Mouse (Mus musculus) erythroblast, embryonic 14.5 days (primary cell): ENCODE measurements around the gene Slc22a23. TPM values are rescaled to one million over a fixed set of nuclear protein-coding genes. Genes with fewer than 3 reads are reported as not detected.

Source experiments
- H3K27me3 ChIP-seq: 2 replicates; pipeline ENCODE4 v1.6.1; 2012; ENCODE audit warnings: inconsistent platforms; ENCODE audit not compliant: control insufficient read depth
- H3K36me3 ChIP-seq: 2 replicates; pipeline ENCODE4 v1.6.1; 2012; ENCODE audit warnings: mild to moderate bottlenecking, inconsistent platforms; ENCODE audit not compliant: control insufficient read depth
- H3K4me1 ChIP-seq: 2 replicates; pipeline ENCODE4 v1.6.1; 2012; ENCODE audit warnings: inconsistent platforms; ENCODE audit not compliant: control insufficient read depth
- H3K4me3 ChIP-seq: replicated peaks from 2 replicates; pipeline ENCODE3; 2012; ENCODE audit warnings: moderate library complexity, mild to moderate bottlenecking, inconsistent platforms
- H3K9me3 ChIP-seq: 2 replicates; pipeline ENCODE4 v1.6.1; 2012; ENCODE audit warnings: low read length, inconsistent platforms, mixed read lengths; ENCODE audit not compliant: control insufficient read depth
- GATA1 ChIP-seq: IDR thresholded peaks from 2 replicates; pipeline ENCODE4 v1.6.1; 2012; ENCODE audit warnings: low read length, inconsistent platforms, mixed read lengths
- TAL1 ChIP-seq: IDR thresholded peaks from 3 replicates; pipeline ENCODE4 v1.6.1; 2012; ENCODE audit warnings: low read length, inconsistent platforms, mixed read lengths
- polyA plus RNA-seq: library from polyadenylated mRNA; stranded (reverse); fragments of >175 nt; gene quantifications from 2 replicates; pipeline ENCODE4 v1.2.3, GENCODE M21; 2012

The Slc22a23 gene
- polyA plus RNA-seq, 1 experiment: 14.3 TPM

GRCm38 (mm10) chr13:34371951-34372869 lies 27.2 kb upstream of the Slc22a23 start:
- Histone ChIP-seq H3K4me3 (no peak overlapping the region), H3K4me1 (no peaks in the 10 kb centered on the region), H3K27me3 (peaks cover 12% of the 10 kb centered on the region), H3K36me3 (no peaks in the 10 kb centered on the region), H3K9me3 (no peaks in the 10 kb centered on the region)
- TF ChIP-seq TAL1: no peak
- TF ChIP-seq GATA1: no peak

- H3K4me1 ChIP-seq: peaks cover 3% of the 10 kb centered on the region
- H3K27me3 ChIP-seq: peaks cover 8% of the 10 kb centered on the region
- no peaks in the 10 kb centered on the region for H3K36me3 ChIP-seq
- H3K4me3 ChIP-seq: no peak overlapping the region
- no peaks in the 10 kb centered on the region for H3K9me3 ChIP-seq
- TF ChIP-seq GATA1: no peak
- TF ChIP-seq TAL1: no peak
Observed at GRCm38 (mm10) chr13:34370281-34370825, 25.4 kb upstream of the Slc22a23 start.

GRCm38 (mm10) chr13:34365226-34365625 lies 20.2 kb upstream of the Slc22a23 start:
- no peak overlapping the region for H3K4me3 ChIP-seq
- no peaks in the 10 kb centered on the region for H3K9me3 ChIP-seq
- H3K4me1 ChIP-seq: peaks cover 7% of the 10 kb centered on the region
- no peaks in the 10 kb centered on the region for H3K36me3 ChIP-seq
- TF ChIP-seq TAL1 (no peak), GATA1 (no peak)
- H3K27me3 ChIP-seq: no peaks in the 10 kb centered on the region

- Histone ChIP-seq H3K4me1 (peaks cover 4% of the 10 kb centered on the region), H3K27me3 (0 out of 2 replicates have a peak, but pooled peaks cover 2% of the 10 kb centered on the region), H3K4me3 (no peak overlapping the region), H3K9me3 (no peaks in the 10 kb centered on the region), H3K36me3 (no peaks in the 10 kb centered on the region)
- no peak for TF ChIP-seq GATA1
- no peak for TF ChIP-seq TAL1
Observed at GRCm38 (mm10) chr13:34355656-34356055, 10.7 kb upstream of the Slc22a23 start.

GRCm38 (mm10) chr13:34354830-34355624 lies 10.0 kb upstream of the Slc22a23 start:
- TF ChIP-seq TAL1: no peak
- no peak for TF ChIP-seq GATA1
- Histone ChIP-seq H3K27me3 (0 out of 2 replicates have a peak, but pooled peaks cover 2% of the 10 kb centered on the region), H3K4me3 (no peak overlapping the region), H3K9me3 (no peaks in the 10 kb centered on the region), H3K4me1 (peaks cover 8% of the 10 kb centered on the region), H3K36me3 (no peaks in the 10 kb centered on the region)

- Histone ChIP-seq H3K36me3 (no peaks in the 10 kb centered on the region), H3K27me3 (0 out of 2 replicates have a peak, but pooled peaks cover 2% of the 10 kb centered on the region), H3K4me1 (peaks cover 26% of the 10 kb centered on the region), H3K4me3 (no peak overlapping the region), H3K9me3 (no peaks in the 10 kb centered on the region)
- TF ChIP-seq TAL1 (no peak), GATA1 (no peak)
Observed at GRCm38 (mm10) chr13:34353241-34353640, 8.3 kb upstream of the Slc22a23 start.

GRCm38 (mm10) chr13:34351437-34351836 lies 6.5 kb upstream of the Slc22a23 start:
- H3K36me3 ChIP-seq: no peaks in the 10 kb centered on the region
- H3K9me3 ChIP-seq: no peaks in the 10 kb centered on the region
- no peak for TF ChIP-seq TAL1
- no peak for TF ChIP-seq GATA1
- H3K4me1 ChIP-seq: peaks cover 44% of the 10 kb centered on the region
- no peaks in the 10 kb centered on the region for H3K27me3 ChIP-seq
- H3K4me3 ChIP-seq: no peak overlapping the region

GRCm38 (mm10) chr13:34347960-34348889 lies 3.2 kb upstream of the Slc22a23 start:
- Histone ChIP-seq H3K27me3 (no peaks in the 10 kb centered on the region), H3K4me1 (peaks cover 53% of the 10 kb centered on the region), H3K36me3 (peaks cover 12% of the 10 kb centered on the region), H3K9me3 (no peaks in the 10 kb centered on the region), H3K4me3 (peak overlapping the region; percentile 68)
- TF ChIP-seq TAL1 (peak; percentile 75), GATA1 (peak; percentile 66)
